Mouse (Mus musculus) embryo, embryonic 10.5 days (tissue): ENCODE results near the gene Diexf.
A peak's percentile ranks its signal among the peaks of the same experiment; 100 is the strongest.

Experiments used
- DNase-seq: peaks from one replicate; pipeline ENCODE4 v3.0.0-alpha.2; 2015; ENCODE audit warnings: low spot score

Diexf gene

GRCm38 (mm10) chr1:193129786-193130455, at the start of gene Diexf:
Gene Diexf (minus strand): TSS chr1:193130272.
- DNase-seq: peak; percentile 100

- DNase-seq: no peak
Observed at GRCm38 (mm10) chr1:193174143-193174733, 44.2 kb upstream of the Diexf start.

GRCm38 (mm10) chr1:193173810-193174129, 43.7 kb upstream of the Diexf start:
- DNase-seq: no peak

GRCm38 (mm10) chr1:193172991-193173809, 43.1 kb upstream of the Diexf start:
- peak; percentile 99 for DNase-seq

- no peak for DNase-seq
Observed at GRCm38 (mm10) chr1:193169856-193170255, 39.8 kb upstream of the Diexf start.

- no peak for DNase-seq
Observed at GRCm38 (mm10) chr1:193169228-193169627, 39.2 kb upstream of the Diexf start.

- no peak for DNase-seq
Observed at GRCm38 (mm10) chr1:193167746-193168145, 37.7 kb upstream of the Diexf start, which contains the start of gene A130010J15Rik. Gene A130010J15Rik (plus strand): TSS chr1:193168046.

- peak; percentile 77 for DNase-seq
Observed at GRCm38 (mm10) chr1:193160317-193161032, 30.4 kb upstream of the Diexf start.

GRCm38 (mm10) chr1:193159613-193160012, 29.5 kb upstream of the Diexf start:
- DNase-seq: no peak

GRCm38 (mm10) chr1:193159163-193159562, 29.1 kb upstream of the Diexf start:
- DNase-seq: no peak

GRCm38 (mm10) chr1:193157111-193157492, 27.0 kb upstream of the Diexf start:
- DNase-seq: no peak

GRCm38 (mm10) chr1:193156316-193157110, 26.4 kb upstream of the Diexf start:
- DNase-seq: no peak

- DNase-seq: no peak
Observed at GRCm38 (mm10) chr1:193153561-193153960, 23.5 kb upstream of the Diexf start.

GRCm38 (mm10) chr1:193152872-193153271, 22.8 kb upstream of the Diexf start, which contains the start of gene Irf6:
Gene Irf6 (plus strand): TSS chr1:193153111.
- DNase-seq: peak; percentile 70

- DNase-seq: no peak
Observed at GRCm38 (mm10) chr1:193151134-193151533, 21.1 kb upstream of the Diexf start.

- no peak for DNase-seq
Observed at GRCm38 (mm10) chr1:193149231-193149630, 19.2 kb upstream of the Diexf start.

GRCm38 (mm10) chr1:193146416-193146815, 16.3 kb upstream of the Diexf start:
- no peak for DNase-seq

GRCm38 (mm10) chr1:193145101-193145500, 15.0 kb upstream of the Diexf start:
- no peak for DNase-seq

GRCm38 (mm10) chr1:193144516-193144915, 14.4 kb upstream of the Diexf start:
- no peak for DNase-seq

GRCm38 (mm10) chr1:193142517-193143062, 12.5 kb upstream of the Diexf start:
- no peak for DNase-seq

- DNase-seq: no peak
Observed at GRCm38 (mm10) chr1:193141118-193141517, 11.0 kb upstream of the Diexf start.
